Mouse (Mus musculus): Measurements from ENCODE around the gene March2. TPM values are rescaled to one million over a fixed set of nuclear protein-coding genes. Genes with fewer than 3 reads are reported as not detected.
A peak's percentile ranks its signal among the peaks of the same experiment; 100 is the strongest.

Gene March2
- polyA plus RNA-seq, 1 experiment from 2014 or later = 71.0 TPM

DNA sequence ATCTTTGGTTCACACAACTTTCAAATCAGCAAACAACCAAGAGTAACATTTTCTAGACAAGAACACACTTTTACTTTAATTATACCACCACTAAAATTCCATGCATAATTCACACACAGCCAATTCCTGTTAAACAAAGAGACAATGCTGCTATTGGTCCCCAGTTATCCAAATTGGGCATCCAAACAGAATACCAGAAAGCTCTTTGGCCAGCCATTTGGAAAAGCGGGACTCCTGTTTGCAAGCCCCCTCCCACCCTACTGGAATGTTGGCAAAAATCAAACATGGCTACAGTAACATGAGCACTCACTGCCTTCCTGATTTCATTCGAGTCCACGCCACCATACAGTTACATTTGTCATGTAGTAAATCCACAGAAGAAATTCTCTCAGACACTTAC lies 48.8 kb downstream of the March2 start:
- H3K9me3 ChIP-seq (ENCODE audit: control insufficient read depth, low read length) = no peaks in the 10 kb centered on the region
- H3K27me3 ChIP-seq (ENCODE audit: control insufficient read depth, insufficient read depth, low read length) = no peaks in the 10 kb centered on the region
- 86% methylated on average over 3 of the region's 3 CpGs for whole genome bisulfite sequencing
- H3K4me1 ChIP-seq (ENCODE audit: control insufficient read depth in 2 of 2, insufficient read depth in 2 of 2, low read length in 2 of 2) = peaks cover 0 to 9% of the 10 kb centered on the region in 2 experiments; a peak in 1 of 4 replicates
- peaks cover 47% of the 10 kb centered on the region for H3K36me3 ChIP-seq (ENCODE audit: control insufficient read depth, insufficient read depth, low read length)
- ATAC-seq (ENCODE audit: insufficient number of reproducible peaks, insufficient read depth, low FRiP score, low read depth) = no peak
- no peak overlapping the region for H3K27ac ChIP-seq (replicated peaks in 1 of 2; ENCODE audit: control insufficient read depth in 1 of 2, insufficient read depth in 1 of 2, low read depth in 2 of 2, low read length in 2 of 2)
- no peak overlapping the region for H3K4me3 ChIP-seq (ENCODE audit: control insufficient read depth in 1 of 2, insufficient read depth in 1 of 2, low read depth in 1 of 2, low read length in 2 of 2)
- H3K4me2 ChIP-seq (ENCODE audit: low read length) = no peak overlapping the region
- H3K9ac ChIP-seq (ENCODE audit: low read length) = no peak overlapping the region

DNA sequence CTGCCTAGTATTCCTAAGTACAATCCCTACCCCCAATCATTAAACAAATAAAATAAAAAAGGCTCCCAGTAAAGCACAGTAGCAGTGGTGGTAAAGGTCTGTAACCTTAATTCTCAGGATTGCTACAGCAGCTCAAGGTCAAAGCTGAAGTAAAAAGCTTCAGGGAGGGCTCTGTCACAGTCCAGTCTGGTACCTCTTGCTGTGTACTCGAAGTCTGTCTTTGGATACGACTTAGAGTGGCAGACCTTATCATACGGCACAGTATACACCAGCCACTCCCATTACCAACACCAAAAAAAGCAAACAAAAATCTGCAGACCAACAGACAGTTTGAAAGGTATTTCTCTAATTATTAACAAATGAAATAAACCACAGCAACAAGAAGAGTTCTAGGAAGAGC lies 51.7 kb downstream of the March2 start:
- Histone ChIP-seq H3K27me3 (ENCODE audit: control insufficient read depth, insufficient read depth, low read length) (no peaks in the 10 kb centered on the region), H3K36me3 (ENCODE audit: control insufficient read depth, insufficient read depth, low read length) (peaks cover 74% of the 10 kb centered on the region), H3K4me2 (ENCODE audit: low read length) (no peak overlapping the region), H3K27ac (replicated peaks in 1 of 2; ENCODE audit: control insufficient read depth in 1 of 2, insufficient read depth in 1 of 2, low read depth in 2 of 2, low read length in 2 of 2) (peak overlapping the region; percentile 31 to 33; a peak in 1 of 4 replicates), H3K4me1 (ENCODE audit: control insufficient read depth in 2 of 2, insufficient read depth in 2 of 2, low read length in 2 of 2) (peaks cover 0 to 9% of the 10 kb centered on the region in 2 experiments; a peak in 1 of 4 replicates), H3K9me3 (ENCODE audit: control insufficient read depth, low read length) (no peaks in the 10 kb centered on the region), H3K9ac (ENCODE audit: low read length) (no peak overlapping the region), H3K4me3 (ENCODE audit: control insufficient read depth in 1 of 2, insufficient read depth in 1 of 2, low read depth in 1 of 2, low read length in 2 of 2) (no peak overlapping the region)
- 32% methylated on average over 3 of the region's 3 CpGs for WGBS
- ATAC-seq (ENCODE audit: insufficient number of reproducible peaks, insufficient read depth, low FRiP score, low read depth) = no peak

DNA sequence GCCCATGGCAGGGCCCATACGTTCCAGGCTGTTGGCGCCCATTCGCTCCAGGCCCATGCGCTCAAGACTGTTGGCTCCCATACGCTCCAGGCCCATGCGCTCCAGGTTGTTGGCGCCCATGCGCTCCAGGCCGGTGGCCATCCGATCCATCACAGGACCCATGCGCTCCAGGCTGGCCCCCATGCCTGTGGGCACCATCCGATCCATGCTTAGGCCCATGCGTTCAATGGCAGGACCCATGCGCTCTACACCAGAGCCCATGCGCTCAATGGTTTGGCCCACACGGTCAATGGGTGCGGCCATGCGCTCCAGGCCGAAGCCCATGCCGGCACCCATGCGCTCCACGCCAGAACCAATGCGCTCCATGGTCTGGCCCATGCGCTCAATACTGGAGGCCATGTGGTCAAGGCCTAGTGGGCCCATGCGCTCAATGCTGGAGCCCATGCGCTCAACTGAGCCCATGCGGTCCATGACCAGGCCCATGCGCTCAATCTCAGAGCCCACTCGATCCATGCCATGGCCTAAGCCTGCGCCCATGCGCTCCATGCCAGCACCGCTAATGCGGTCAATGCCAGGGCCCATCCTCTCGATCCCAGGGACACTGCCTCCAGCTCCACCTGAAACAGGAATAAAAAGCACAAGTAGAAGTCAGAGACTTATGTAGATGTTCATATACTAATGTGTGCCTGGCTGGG lies 68.5 kb downstream of the March2 start:
- no peak overlapping the region for H3K4me2 ChIP-seq (ENCODE audit: low read length)
- no peak overlapping the region for H3K27ac ChIP-seq (replicated peaks in 1 of 2; ENCODE audit: control insufficient read depth in 1 of 2, insufficient read depth in 1 of 2, low read depth in 2 of 2, low read length in 2 of 2)
- H3K27me3 ChIP-seq (ENCODE audit: control insufficient read depth, insufficient read depth, low read length) = no peaks in the 10 kb centered on the region
- H3K4me1 ChIP-seq (ENCODE audit: control insufficient read depth in 2 of 2, insufficient read depth in 2 of 2, low read length in 2 of 2) = no peaks in the 10 kb centered on the region
- peak; percentile 43; the same call in 1 of the 2 replicates for ATAC-seq (ENCODE audit: insufficient number of reproducible peaks, insufficient read depth, low FRiP score, low read depth)
- H3K36me3 ChIP-seq (ENCODE audit: control insufficient read depth, insufficient read depth, low read length) = peaks cover 99% of the 10 kb centered on the region
- H3K9ac ChIP-seq (ENCODE audit: low read length) = no peak overlapping the region
- H3K4me3 ChIP-seq (ENCODE audit: control insufficient read depth in 1 of 2, insufficient read depth in 1 of 2, low read depth in 1 of 2, low read length in 2 of 2) = no peak overlapping the region
- WGBS = 98% methylated on average over 34 of the region's 34 CpGs
- H3K9me3 ChIP-seq (ENCODE audit: control insufficient read depth, low read length) = no peaks in the 10 kb centered on the region

DNA sequence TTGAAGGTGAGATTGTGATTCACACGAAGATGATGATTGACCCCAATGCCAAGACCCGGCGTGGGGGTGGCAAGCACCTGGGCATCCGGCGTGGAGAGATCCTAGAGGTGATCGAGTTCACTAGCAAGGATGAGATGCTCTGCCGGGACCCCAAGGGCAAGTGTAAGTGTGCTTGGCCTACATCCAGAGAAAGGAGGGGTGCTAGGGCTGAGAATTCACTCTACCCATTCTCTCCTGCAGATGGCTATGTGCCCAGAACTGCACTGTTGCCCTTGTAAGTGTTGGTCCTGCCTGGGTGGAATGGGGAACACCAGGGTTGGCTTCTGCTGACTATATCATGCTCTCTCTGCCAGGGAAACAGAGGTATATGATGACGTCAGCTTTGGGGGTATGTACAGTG lies 73.4 kb downstream of the March2 start:
- Histone ChIP-seq H3K36me3 (ENCODE audit: control insufficient read depth, insufficient read depth, low read length) (peaks cover 87% of the 10 kb centered on the region), H3K4me3 (ENCODE audit: control insufficient read depth in 1 of 2, insufficient read depth in 1 of 2, low read depth in 1 of 2, low read length in 2 of 2) (no peak overlapping the region), H3K9me3 (ENCODE audit: control insufficient read depth, low read length) (no peaks in the 10 kb centered on the region), H3K27me3 (ENCODE audit: control insufficient read depth, insufficient read depth, low read length) (no peaks in the 10 kb centered on the region), H3K4me2 (ENCODE audit: low read length) (no peak overlapping the region), H3K27ac (replicated peaks in 1 of 2; ENCODE audit: control insufficient read depth in 1 of 2, insufficient read depth in 1 of 2, low read depth in 2 of 2, low read length in 2 of 2) (no peak overlapping the region), H3K4me1 (ENCODE audit: control insufficient read depth in 2 of 2, insufficient read depth in 2 of 2, low read length in 2 of 2) (no peaks in the 10 kb centered on the region), H3K9ac (ENCODE audit: low read length) (no peak overlapping the region)
- WGBS = 86% methylated on average over 8 of the region's 8 CpGs
- ATAC-seq (ENCODE audit: insufficient number of reproducible peaks, insufficient read depth, low FRiP score, low read depth) = no peak

DNA sequence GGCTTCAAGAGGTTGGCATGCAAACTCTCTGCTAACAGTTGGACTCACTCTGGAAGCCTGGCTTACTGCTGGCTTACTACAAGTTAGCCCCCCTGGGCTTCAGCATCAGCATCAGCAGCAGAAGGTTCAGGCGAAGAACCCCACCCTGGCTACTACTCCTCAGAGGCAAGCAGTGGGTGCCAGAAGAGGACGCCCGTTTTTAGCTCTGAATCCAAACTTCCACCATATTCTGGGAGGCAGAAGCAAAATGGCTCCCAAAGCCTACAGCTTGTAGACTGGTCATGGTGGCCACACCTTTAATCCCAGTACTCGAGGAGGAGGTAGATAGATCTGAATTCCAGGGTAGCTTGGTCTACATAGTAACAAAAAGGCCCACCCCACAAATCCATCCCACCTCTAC lies 74.4 kb downstream of the March2 start:
- WGBS = 91% methylated on average over 4 of the region's 4 CpGs
- H3K4me1 ChIP-seq (ENCODE audit: control insufficient read depth in 2 of 2, insufficient read depth in 2 of 2, low read length in 2 of 2) = no peaks in the 10 kb centered on the region
- no peaks in the 10 kb centered on the region for H3K9me3 ChIP-seq (ENCODE audit: control insufficient read depth, low read length)
- H3K4me3 ChIP-seq (ENCODE audit: control insufficient read depth in 1 of 2, insufficient read depth in 1 of 2, low read depth in 1 of 2, low read length in 2 of 2) = no peak overlapping the region
- H3K36me3 ChIP-seq (ENCODE audit: control insufficient read depth, insufficient read depth, low read length) = peaks cover 82% of the 10 kb centered on the region
- no peak overlapping the region for H3K4me2 ChIP-seq (ENCODE audit: low read length)
- no peak overlapping the region for H3K9ac ChIP-seq (ENCODE audit: low read length)
- ATAC-seq (ENCODE audit: insufficient number of reproducible peaks, insufficient read depth, low FRiP score, low read depth) = no peak
- H3K27me3 ChIP-seq (ENCODE audit: control insufficient read depth, insufficient read depth, low read length) = no peaks in the 10 kb centered on the region
- H3K27ac ChIP-seq (replicated peaks in 1 of 2; ENCODE audit: control insufficient read depth in 1 of 2, insufficient read depth in 1 of 2, low read depth in 2 of 2, low read length in 2 of 2) = no peak overlapping the region

DNA sequence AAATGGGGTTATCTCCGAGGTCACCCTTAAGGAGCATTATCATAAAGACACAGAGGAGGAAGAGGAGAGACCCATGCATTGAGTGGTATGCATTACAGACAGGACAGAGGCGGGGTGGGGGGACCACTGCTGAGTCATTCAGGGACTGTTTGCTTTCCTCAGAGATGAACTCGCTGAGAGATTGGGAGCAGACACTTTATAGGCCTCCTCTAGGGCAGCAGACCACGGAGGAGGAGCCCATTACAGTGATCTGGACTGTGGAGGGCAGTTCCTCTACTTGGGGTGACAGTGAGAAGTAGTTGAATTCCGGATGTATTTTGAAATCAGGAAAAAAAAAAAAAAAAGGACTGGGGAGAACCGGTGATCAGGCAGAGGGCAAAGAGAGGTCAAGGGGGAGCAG lies 78.7 kb downstream of the March2 start:
- no peak overlapping the region for H3K4me2 ChIP-seq (ENCODE audit: low read length)
- no peaks in the 10 kb centered on the region for H3K9me3 ChIP-seq (ENCODE audit: control insufficient read depth, low read length)
- H3K27ac ChIP-seq (replicated peaks in 1 of 2; ENCODE audit: control insufficient read depth in 1 of 2, insufficient read depth in 1 of 2, low read depth in 2 of 2, low read length in 2 of 2) = no peak overlapping the region
- WGBS = 40% methylated on average over 6 of the region's 6 CpGs
- H3K9ac ChIP-seq (ENCODE audit: low read length) = no peak overlapping the region
- H3K4me3 ChIP-seq (ENCODE audit: control insufficient read depth in 1 of 2, insufficient read depth in 1 of 2, low read depth in 1 of 2, low read length in 2 of 2) = no peak overlapping the region
- no peaks in the 10 kb centered on the region for H3K27me3 ChIP-seq (ENCODE audit: control insufficient read depth, insufficient read depth, low read length)
- no peak for ATAC-seq (ENCODE audit: insufficient number of reproducible peaks, insufficient read depth, low FRiP score, low read depth)
- no peaks in the 10 kb centered on the region for H3K4me1 ChIP-seq (ENCODE audit: control insufficient read depth in 2 of 2, insufficient read depth in 2 of 2, low read length in 2 of 2)
- peaks cover 50% of the 10 kb centered on the region for H3K36me3 ChIP-seq (ENCODE audit: control insufficient read depth, insufficient read depth, low read length)

DNA sequence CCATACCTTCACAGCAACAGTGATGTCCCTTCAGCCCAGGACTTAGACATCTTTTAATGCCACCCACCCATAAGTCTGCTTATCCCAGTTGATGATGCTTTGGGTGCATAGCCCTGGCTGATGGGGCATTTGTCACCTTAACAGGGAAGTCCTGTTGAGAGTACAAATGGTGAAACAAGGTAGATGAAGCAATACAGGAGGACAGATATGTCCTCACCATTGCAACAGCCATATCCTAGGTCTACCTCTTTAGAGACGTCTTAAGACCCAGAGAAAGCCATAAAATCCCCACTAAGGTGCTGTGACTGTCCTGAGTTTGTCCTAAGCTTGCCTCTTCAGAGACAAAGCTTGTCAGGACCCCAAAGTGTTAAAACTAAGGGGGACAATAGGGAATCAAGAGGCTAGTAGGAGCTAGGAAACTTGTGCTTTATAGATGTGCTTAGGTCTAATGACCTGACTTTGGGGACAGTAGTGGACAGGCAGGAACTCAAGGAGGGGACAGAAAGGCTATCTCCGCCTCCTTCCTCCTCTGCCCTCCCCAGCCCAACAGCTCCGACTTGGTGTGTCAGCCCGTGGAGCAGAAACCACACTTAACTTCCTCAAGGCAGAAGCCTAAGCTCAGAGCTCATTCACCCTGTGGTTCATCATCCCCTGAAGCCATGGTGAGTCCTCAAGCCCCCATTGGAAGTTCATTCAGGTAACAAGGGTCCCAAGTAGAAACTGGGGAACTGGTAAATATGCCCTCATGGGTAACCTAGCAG lies 80.8 kb downstream of the March2 start, which contains the start of gene Pram1:
Gene Pram1 (plus strand): TSS at position 541 of the 761 bp plus-strand sequence.
- H3K4me3 ChIP-seq (ENCODE audit: control insufficient read depth in 1 of 2, insufficient read depth in 1 of 2, low read depth in 1 of 2, low read length in 2 of 2) = no peak within 1 kb of the TSS
- H3K27ac ChIP-seq (replicated peaks in 1 of 2; ENCODE audit: control insufficient read depth in 1 of 2, insufficient read depth in 1 of 2, low read depth in 2 of 2, low read length in 2 of 2) = no peak within 1 kb of the TSS
- H3K4me1 ChIP-seq (ENCODE audit: control insufficient read depth in 2 of 2, insufficient read depth in 2 of 2, low read length in 2 of 2) = no peaks in the 10 kb centered on the region
- 83% methylated on average over 4 of the region's 4 CpGs for WGBS
- no peak within 1 kb of the TSS for H3K9ac ChIP-seq (ENCODE audit: low read length)
- ATAC-seq (ENCODE audit: insufficient number of reproducible peaks, insufficient read depth, low FRiP score, low read depth) = no peak
- H3K36me3 ChIP-seq (ENCODE audit: control insufficient read depth, insufficient read depth, low read length) = peaks cover 34% of the 10 kb centered on the region
- H3K9me3 ChIP-seq (ENCODE audit: control insufficient read depth, low read length) = no peaks in the 10 kb centered on the region
- no peaks in the 10 kb centered on the region for H3K27me3 ChIP-seq (ENCODE audit: control insufficient read depth, insufficient read depth, low read length)
- H3K4me2 ChIP-seq (ENCODE audit: low read length) = no peak within 1 kb of the TSS
